Mouse (Mus musculus): ENCODE data around the gene Myo5c.
A peak's percentile ranks its signal among the peaks of the same experiment; 100 is the strongest.

Myo5c gene

DNA sequence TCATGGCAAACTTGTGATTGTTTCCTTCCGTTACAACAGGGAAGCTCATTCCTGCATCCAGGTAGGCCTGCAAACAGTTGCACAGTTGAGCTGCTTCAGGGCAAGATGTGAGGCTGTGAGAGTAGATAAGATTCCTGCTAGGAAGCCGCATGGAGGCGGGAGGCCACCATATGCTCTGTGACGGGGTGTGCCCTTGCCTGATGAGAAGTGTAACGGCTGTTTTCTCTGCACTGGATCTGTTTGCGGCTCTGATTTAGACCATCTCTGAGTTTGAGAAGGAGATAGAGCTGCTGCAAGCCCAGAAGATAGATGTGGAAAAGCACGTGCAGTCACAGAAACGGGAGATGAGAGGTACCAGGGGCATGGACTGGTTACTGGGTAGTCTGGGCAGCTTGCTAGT lies 51.8 kb downstream of the Myo5c start:
- peak; percentile 52 to 64 for DNase-seq

DNA sequence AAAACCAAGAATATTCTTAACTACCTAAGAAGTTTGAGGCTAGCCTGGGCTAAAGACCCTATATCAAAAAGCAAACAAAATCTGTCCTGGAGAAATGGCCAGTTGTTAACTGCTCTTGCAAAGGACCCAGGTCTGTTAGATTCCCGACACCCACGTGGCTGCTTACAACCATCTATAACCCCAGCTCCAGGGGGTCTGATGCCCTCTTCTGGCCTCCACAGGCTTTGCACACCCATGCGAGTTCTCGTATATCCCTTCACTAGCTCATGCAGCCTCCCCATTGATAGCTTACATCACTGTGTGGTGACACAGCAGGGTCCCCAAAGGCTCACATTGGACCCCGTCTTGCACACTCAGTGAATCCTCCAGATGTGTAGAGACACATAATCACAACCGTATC lies 53.5 kb downstream of the Myo5c start:
- no peak for DNase-seq

DNA sequence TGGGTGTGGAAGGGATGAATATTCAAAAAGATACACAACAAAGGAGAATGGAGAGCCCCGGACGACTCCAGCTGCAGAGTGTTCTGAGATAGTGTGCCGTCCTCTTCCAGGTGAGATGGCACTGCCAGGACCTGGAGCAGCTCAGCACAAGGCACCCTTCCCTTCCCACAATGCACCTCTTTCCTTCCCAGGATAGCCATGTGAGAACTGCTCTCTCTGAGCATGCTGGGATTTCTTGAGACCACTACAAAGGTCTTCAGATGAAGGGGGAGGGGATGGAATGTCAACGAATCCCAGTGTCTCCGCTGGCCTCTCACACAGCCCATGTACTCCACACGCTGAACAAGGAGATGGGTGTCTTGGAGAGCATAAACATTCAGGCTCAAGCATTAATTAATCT lies 55.8 kb downstream of the Myo5c start:
- no peak for DNase-seq

GRCm38 (mm10) chr9:75289545-75289944 lies 57.7 kb downstream of the Myo5c start:
- peak; percentile 43 to 62 for DNase-seq

DNA sequence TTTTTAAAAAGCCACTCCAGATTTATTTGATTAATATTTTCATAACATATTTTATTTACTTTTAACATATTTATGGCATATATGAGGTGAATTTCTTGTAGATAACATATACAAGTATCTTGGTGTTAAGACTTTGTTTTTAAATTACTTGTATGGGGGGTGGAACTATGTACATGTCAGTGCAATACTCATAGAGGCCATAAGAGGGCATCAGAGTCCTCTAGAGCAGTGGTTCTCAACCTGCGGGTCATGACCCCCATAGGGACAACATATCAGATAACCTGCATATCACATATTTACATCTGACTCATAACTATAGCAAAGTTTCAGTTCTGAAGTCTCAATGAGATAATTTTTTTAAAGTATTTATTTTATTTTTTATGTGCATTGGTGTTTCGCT lies 67.5 kb downstream of the Myo5c start:
- peak; percentile 50 to 72 for DNase-seq

DNA sequence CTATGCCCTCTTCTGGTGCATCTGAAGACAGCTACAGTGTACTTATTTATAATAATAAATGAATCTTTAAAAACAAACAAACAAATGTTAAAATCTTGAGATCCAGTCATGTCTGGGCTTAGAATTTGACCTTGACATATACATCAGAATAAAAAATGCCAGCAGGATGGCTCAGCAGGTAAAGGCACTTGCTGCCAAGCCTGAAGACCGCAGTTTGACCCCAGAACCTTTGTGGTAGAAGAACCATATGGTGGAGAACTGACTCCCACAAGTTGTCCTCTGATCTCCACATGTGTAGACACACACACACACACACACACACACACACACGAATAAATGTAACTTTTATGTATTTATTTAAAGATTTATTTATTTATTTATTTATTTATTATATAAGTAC lies 71.2 kb downstream of the Myo5c start:
- no peak for DNase-seq

- peak in 1 of 2 experiments; percentile 56 for DNase-seq
These were observed 72.0 kb downstream of the Myo5c start for GRCm38 (mm10) chr9:75303701-75304261.

DNA sequence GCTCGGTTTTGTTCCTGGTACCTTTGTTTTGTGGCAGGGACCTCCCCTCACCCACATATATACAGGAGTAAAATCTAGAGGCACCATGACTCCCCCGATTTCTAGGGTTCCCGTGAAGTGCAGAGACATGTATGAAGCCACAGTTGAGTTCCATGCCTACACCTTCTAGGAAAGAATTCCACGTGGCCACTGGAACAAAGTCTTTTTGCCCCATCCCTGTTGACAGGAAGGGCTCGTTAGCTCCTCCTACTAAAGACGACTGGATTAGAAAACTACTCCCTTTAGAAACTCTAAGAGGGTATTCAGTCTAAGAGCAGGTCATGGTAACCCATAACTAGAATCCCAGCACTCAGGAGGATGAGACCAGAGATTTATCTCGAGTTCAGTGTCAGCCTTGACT lies 72.5 kb downstream of the Myo5c start:
- no peak for DNase-seq

GRCm38 (mm10) chr9:75306126-75306898 lies 74.5 kb downstream of the Myo5c start, which contains the start of gene Gnb5:
TSS of gene Gnb5 (plus strand) at chr9:75306288.
- DNase-seq: peak; percentile 87 to 90

GRCm38 (mm10) chr9:75307015-75307414 lies 75.2 kb downstream of the Myo5c start:
- no peak for DNase-seq

DNA sequence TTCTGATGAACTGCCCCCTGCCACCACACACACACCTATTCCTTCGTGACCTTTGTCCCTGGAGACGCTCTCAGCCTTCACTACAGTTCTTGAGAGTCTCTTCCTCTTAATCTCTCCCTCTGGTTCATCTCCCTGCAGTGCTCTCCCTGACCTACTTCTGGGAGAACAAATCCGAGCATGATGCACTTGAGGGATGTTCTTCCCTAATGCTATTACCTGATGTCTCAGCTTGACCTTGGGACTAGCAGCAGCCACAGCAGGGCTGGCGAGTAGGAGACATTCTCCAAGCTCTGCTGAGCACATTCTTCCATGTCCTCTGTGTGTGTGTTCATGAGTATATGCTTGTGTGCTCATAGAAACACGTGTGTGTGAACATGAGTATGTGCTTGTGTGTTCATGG lies 76.8 kb downstream of the Myo5c start:
- DNase-seq: no peak

GRCm38 (mm10) chr9:75312008-75312407 lies 80.2 kb downstream of the Myo5c start:
- peak; percentile 94 to 98 for DNase-seq

- DNase-seq: peak; percentile 46 to 59
These were observed 81.5 kb downstream of the Myo5c start for GRCm38 (mm10) chr9:75313138-75313831.

- peak; percentile 94 to 95 for DNase-seq
These were observed 82.2 kb downstream of the Myo5c start for GRCm38 (mm10) chr9:75313832-75314516.

DNA sequence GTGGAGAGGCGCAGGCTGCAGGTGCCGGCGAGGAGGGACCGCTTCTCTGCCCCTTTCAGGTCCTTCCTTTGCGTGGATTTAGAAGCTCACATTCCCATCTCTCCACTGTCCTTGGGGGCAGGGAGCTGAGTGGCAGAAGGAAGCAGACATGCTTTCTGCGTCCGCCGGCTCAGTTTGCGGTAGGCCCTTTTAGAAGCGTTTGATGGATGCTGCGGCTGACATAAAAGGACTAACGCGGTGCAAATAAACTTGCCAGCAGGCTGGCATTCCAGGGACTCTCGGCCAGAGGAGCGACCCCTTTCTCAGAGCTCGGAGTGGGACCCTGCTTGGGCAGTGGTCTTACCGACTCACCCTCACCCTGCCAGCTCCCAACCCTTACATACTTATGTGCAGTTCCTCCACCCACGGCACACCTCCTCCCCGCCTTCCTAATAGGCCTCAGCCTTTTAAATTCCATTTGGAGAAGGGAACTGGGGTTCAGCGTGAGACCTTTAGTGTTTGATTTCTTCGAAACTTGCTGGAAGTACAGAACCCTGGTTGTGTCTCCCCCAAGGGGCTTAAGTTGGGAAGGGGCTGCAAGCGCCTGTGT lies 82.8 kb downstream of the Myo5c start:
- DNase-seq: no peak

DNA sequence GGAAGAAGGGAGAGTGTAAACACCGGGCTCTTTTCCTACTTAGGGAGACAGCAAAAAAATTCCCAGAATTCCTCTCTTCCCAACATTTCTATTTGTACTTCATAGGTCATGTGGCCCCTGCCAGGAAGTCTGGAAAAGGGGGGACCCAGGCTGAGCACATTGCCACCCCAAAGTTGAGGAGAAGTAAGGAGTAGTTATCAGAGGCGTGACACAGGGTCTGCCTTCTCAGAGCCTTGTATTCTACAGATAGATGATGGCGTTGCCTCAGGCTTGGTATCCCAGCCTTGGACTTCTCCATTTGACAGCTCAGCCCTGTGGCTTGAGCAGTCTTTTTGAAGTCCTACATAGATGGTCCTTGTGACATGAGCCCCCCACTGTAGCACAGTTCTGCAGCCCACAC lies 83.4 kb downstream of the Myo5c start:
- DNase-seq: no peak

GRCm38 (mm10) chr9:75316771-75317170 lies 85.0 kb downstream of the Myo5c start:
- DNase-seq: no peak

DNA sequence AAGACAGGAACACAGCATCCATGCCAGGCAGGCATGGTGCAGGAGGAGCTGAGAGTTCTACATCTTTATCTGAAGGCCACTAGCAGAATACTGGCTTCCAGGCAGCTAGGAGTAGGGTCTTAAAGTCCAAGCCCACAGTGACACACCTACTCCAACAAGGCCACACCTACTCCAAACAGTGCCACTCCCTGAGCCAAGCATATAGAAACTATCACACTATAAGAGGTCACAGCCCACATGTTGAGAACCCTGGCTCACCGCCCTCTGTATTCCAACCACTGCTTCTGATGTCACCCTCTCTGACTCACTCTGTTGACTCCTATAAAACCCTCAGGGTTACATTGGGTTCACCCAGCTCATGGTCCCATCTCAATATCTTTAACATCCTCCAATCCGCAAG lies 86.4 kb downstream of the Myo5c start:
- DNase-seq: no peak

- peak; percentile 53 to 62 for DNase-seq
These were observed 87.5 kb downstream of the Myo5c start for GRCm38 (mm10) chr9:75319365-75319764.

DNA sequence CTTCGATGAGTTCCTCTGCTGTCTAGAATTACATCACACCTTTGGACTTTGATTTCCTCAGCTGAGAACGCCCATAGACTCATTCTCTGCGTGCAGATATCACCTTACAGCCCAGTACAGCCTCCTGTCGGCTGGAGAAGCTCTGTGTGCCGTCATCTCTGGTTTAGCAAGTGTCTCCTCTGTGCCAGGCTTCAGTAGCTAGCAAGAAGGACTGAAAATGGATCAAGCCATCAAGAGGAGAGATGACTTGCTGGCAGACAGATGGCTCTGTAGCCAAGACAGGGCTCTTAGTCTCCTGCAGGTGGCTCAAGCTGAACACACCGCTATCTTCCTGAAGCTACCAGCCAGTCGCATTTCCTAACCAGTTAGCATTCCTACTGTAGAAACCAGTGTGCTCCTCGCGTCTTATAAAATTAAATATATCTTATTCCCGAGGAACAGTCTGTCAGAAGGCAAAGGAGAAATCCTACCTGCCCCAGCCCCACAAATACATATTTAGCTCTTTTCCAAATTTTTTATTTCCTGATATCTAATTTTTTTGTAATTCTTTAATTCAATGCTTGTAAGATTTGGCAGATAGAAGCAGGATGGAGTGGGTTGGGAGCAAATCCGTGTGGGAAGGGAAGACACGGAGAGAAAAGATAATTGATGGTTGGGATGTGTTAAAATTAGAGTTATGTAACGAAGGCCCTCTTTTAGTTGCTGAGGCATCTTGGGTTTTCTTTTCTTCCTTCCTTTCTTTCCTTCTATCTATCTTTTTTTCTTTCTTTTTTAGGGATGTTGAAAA lies 90.5 kb downstream of the Myo5c start:
- peak; percentile 50 to 52 for DNase-seq

DNA sequence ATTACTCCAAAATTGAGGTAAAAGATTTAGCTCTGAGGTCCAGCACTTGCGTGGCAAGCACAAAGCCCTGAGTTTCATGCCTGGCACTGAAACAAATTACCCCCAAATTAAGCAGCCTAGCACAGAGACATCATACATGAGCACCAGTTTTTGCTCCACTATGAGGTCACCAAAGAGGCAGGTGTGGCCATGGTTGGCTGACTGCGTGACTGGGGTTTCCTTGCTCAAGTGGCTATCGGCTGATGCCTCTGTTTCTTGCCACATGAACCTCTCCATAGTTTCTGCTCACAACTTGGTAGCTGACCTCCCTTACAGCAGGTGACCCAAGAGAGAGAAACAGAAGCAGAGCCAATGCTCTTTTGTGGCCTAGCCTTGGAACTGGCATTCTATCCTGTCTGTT lies 96.2 kb downstream of the Myo5c start:
- DNase-seq: no peak

GRCm38 (mm10) chr9:75330821-75331220 lies 99.0 kb downstream of the Myo5c start:
- DNase-seq: no peak
